ENCODE assay signal across 8 mouse cellular contexts in genomic region chr17:53567346-53568101, GRCm38 (mm10). TPM values are rescaled to one million over a fixed set of nuclear protein-coding genes. Genes with fewer than 3 reads are reported as not detected.
A peak's percentile ranks its signal among the peaks of the same experiment; 100 is the strongest.
DNase-seq lines count a peak whose midpoint lies in the region; ATAC-seq and TF ChIP-seq lines count a peak whose summit lies in the region.

No protein-coding gene starts in this region.

- peaks cover 19% of the 10 kb centered on the region for H3K79me2 ChIP-seq in CH12.LX (replicated peaks; ENCODE audit: control insufficient read depth, extremely low read depth, insufficient read depth, poor library complexity, severe bottlenecking)

- no peak for TF ChIP-seq EP300 in CH12.LX (IDR thresholded peaks at IDR 0.05; ENCODE audit: low read length)

- H3K9me3 ChIP-seq in CH12.LX (replicated peaks; ENCODE audit: low read length), result no peaks in the 10 kb centered on the region

- peak; percentile 20 for DNase-seq in CH12.LX (ENCODE audit: extremely low read depth)
- DNase-seq in heart, postnatal 14 days, result peak; percentile 53 to 64
- no peak for DNase-seq in layer of hippocampus, adult 2 months (ENCODE audit: low spot score in 2 of 2)
- peak; percentile 62 for DNase-seq in lung, postnatal 10 days
- peak; percentile 67 for DNase-seq in retina, embryonic 14.5 days (ENCODE audit: low spot score)
- peak; percentile 77 for DNase-seq in thymus, postnatal 4 days

- TF ChIP-seq CTCF in CH12.LX (conservative IDR thresholded peaks at IDR 0.05 in 1 of 2, IDR thresholded peaks at IDR 0.05 in 1 of 2; ENCODE audit: low read depth in 2 of 2, low read length in 2 of 2), result no peak
- no peak for TF ChIP-seq CTCF in bone marrow macrophage, adult 2 months (IDR thresholded peaks at IDR 0.05; ENCODE audit: low read depth, low read length)
- TF ChIP-seq CTCF in layer of hippocampus, adult 2 months (conservative IDR thresholded peaks at IDR 0.05), result peak; percentile 51

- no peaks in the 10 kb centered on the region for H3K36me3 ChIP-seq in CH12.LX (replicated peaks in 1 of 2; ENCODE audit: control insufficient read depth in 1 of 2, insufficient read depth in 1 of 2, low read length in 1 of 2)

- H3K27me3 ChIP-seq in CH12.LX (replicated peaks), result no peaks in the 10 kb centered on the region

- TF ChIP-seq POLR2A in CH12.LX (IDR thresholded peaks at IDR 0.05; ENCODE audit: low read depth, low read length), result no peak
- TF ChIP-seq POLR2A in bone marrow macrophage, adult 2 months (IDR thresholded peaks at IDR 0.05; ENCODE audit: borderline replicate concordance, low read depth, low read length), result no peak

- TF ChIP-seq RAD21 in CH12.LX (IDR thresholded peaks at IDR 0.05; ENCODE audit: low read depth, low read length), result no peak

- peak overlapping the region; percentile 80 for H3K27ac ChIP-seq in CH12.LX (ENCODE audit: insufficient read depth, low read depth)
- H3K27ac ChIP-seq in bone marrow macrophage, adult 2 months (ENCODE audit: insufficient read depth, low read depth, low read length), result peak overlapping the region; percentile 60
- H3K27ac ChIP-seq in layer of hippocampus, adult 2 months, result peak overlapping the region; percentile 93

- peak overlapping the region; percentile 100 for H3K4me2 ChIP-seq in CH12.LX (ENCODE audit: insufficient read depth, low read depth, poor library complexity, severe bottlenecking)

- in situ Hi-C loops in CH12.LX (cut with MboI; ENCODE audit: low pct_ligation_motif_present, low pct_unique_long_range_greater_than_20kb, low sequenced_read_pairs), result no loop called here

- peaks cover 0 to 24% of the 10 kb centered on the region in 2 experiments; a peak in 2 of 4 replicates for H3K4me1 ChIP-seq in CH12.LX (ENCODE audit: control insufficient read depth in 1 of 2, insufficient read depth in 2 of 2)
- H3K4me1 ChIP-seq in bone marrow macrophage, adult 2 months (ENCODE audit: control insufficient read depth, insufficient read depth, low read length), result peaks cover 21% of the 10 kb centered on the region

- intact Hi-C loops in heart, postnatal 14 days (cut with DNase I), result loop anchor here (2.0 to 5.0 kb wide), 5 partner anchors 15 to 123 kb away; partner anchors contain the start of gene Rab5a

- H3K4me3 ChIP-seq in CH12.LX (replicated peaks in 1 of 3; ENCODE audit: low read depth in 2 of 3, low read length in 2 of 3, poor library complexity in 1 of 3), result peak overlapping the region; percentile 77 to 95 (median 78)
- peak overlapping the region; percentile 93 for H3K4me3 ChIP-seq in bone marrow macrophage, adult 2 months (ENCODE audit: insufficient read depth, low read length)
- H3K4me3 ChIP-seq in layer of hippocampus, adult 2 months, result peak overlapping the region; percentile 66

- peak; percentile 19 for ATAC-seq in erythroblast, adult 5-6 weeks (replicated peaks; ENCODE audit: low FRiP score, poor library complexity, severe bottlenecking)

- peak overlapping the region; percentile 57 for H3K9ac ChIP-seq in CH12.LX (ENCODE audit: insufficient read depth, low read depth)

- dilution Hi-C loops in CH12.LX (cut with MboI; ENCODE audit: extremely low pct_ligation_motif_present, extremely low pct_unique_long_range_greater_than_20kb, low sequenced_read_pairs), result no loop called here

TF ChIP-seq in CH12.LX, 34 proteins besides CTCF, POLR2A, EP300 and RAD21:
- TF ChIP-seq PAX5 (IDR thresholded peaks at IDR 0.05; ENCODE audit: low read length), result no peak
- no peak for TF ChIP-seq POLR2AphosphoS2 (IDR thresholded peaks at IDR 0.05; ENCODE audit: low read depth, low read length)
- TF ChIP-seq NELFE (IDR thresholded peaks at IDR 0.05; ENCODE audit: low read depth, low read length), result no peak
- TF ChIP-seq TCF12 (IDR thresholded peaks at IDR 0.05; ENCODE audit: low read depth, low read length), result no peak
- no peak for TF ChIP-seq JUND (conservative IDR thresholded peaks at IDR 0.05; ENCODE audit: low read depth, low read length)
- no peak for TF ChIP-seq ZNF384 (IDR thresholded peaks at IDR 0.05; ENCODE audit: low read depth, low read length)
- TF ChIP-seq NRF1 (IDR thresholded peaks at IDR 0.05; ENCODE audit: low read depth, low read length), result no peak
- TF ChIP-seq SMC3 (IDR thresholded peaks at IDR 0.05; ENCODE audit: low read depth, low read length), result no peak
- TF ChIP-seq HCFC1 (IDR thresholded peaks at IDR 0.05; ENCODE audit: low read depth, low read length), result no peak
- TF ChIP-seq IRF4 (IDR thresholded peaks at IDR 0.05; ENCODE audit: low read depth, low read length), result peak; percentile 50; the same call in 1 of the 2 replicates
- TF ChIP-seq SIN3A (IDR thresholded peaks at IDR 0.05; ENCODE audit: low read length), result no peak; the same call in 1 of the 2 replicates
- no peak for TF ChIP-seq TBP (conservative IDR thresholded peaks at IDR 0.05; ENCODE audit: low read depth, low read length)
- TF ChIP-seq BHLHE40 (IDR thresholded peaks at IDR 0.05; ENCODE audit: low read depth, low read length), result peak; percentile 39; the same call in 1 of the 2 replicates
- TF ChIP-seq CHD2 (IDR thresholded peaks at IDR 0.05; ENCODE audit: low read length), result peak; percentile 57
- TF ChIP-seq E2F4 (IDR thresholded peaks at IDR 0.05; ENCODE audit: insufficient replicate concordance, low read depth, low read length), result no peak
- TF ChIP-seq RCOR1 (conservative IDR thresholded peaks at IDR 0.05; ENCODE audit: low read depth, low read length), result no peak
- TF ChIP-seq UBTF (IDR thresholded peaks at IDR 0.05; ENCODE audit: low read depth, low read length), result no peak; the same call in 1 of the 2 replicates
- TF ChIP-seq ETS1 (conservative IDR thresholded peaks at IDR 0.05; ENCODE audit: low read depth, low read length), result no peak
- no peak for TF ChIP-seq MYC (IDR thresholded peaks at IDR 0.05; ENCODE audit: low read depth, low read length)
- TF ChIP-seq ZKSCAN1 (IDR thresholded peaks at IDR 0.05; ENCODE audit: borderline replicate concordance, low read depth, low read length), result no peak
- TF ChIP-seq ZC3H11A (IDR thresholded peaks at IDR 0.05; ENCODE audit: low read depth, low read length), result no peak
- TF ChIP-seq MAFK (IDR thresholded peaks at IDR 0.05; ENCODE audit: insufficient replicate concordance, low read length), result no peak
- peak; percentile 64 for TF ChIP-seq ELF1 (IDR thresholded peaks at IDR 0.05; ENCODE audit: low read depth, low read length)
- no peak for TF ChIP-seq KAT2A (IDR thresholded peaks at IDR 0.05; ENCODE audit: insufficient replicate concordance, low read length)
- TF ChIP-seq MAZ (IDR thresholded peaks at IDR 0.05; ENCODE audit: low read depth, low read length), result 0 out of 2 replicates have a peak, but pooled peaks have one; percentile 20
- TF ChIP-seq MEF2A (IDR thresholded peaks at IDR 0.05; ENCODE audit: borderline replicate concordance, low read depth, low read length), result no peak
- TF ChIP-seq USF2 (conservative IDR thresholded peaks at IDR 0.05; ENCODE audit: low read depth, low read length), result no peak
- no peak for TF ChIP-seq MAX (IDR thresholded peaks at IDR 0.05; ENCODE audit: low read length)
- no peak for TF ChIP-seq ZMIZ1 (IDR thresholded peaks at IDR 0.05; ENCODE audit: low read depth, low read length)
- TF ChIP-seq MXI1 (IDR thresholded peaks at IDR 0.05; ENCODE audit: low read depth, low read length), result peak; percentile 49
- TF ChIP-seq GABPA (IDR thresholded peaks at IDR 0.05; ENCODE audit: insufficient replicate concordance, low read depth, low read length), result no peak
- TF ChIP-seq JUN (IDR thresholded peaks at IDR 0.05; ENCODE audit: insufficient read depth, low read depth, low read length), result no peak
- no peak for TF ChIP-seq USF1 (IDR thresholded peaks at IDR 0.05; ENCODE audit: low read depth, low read length)
- no peak for TF ChIP-seq CHD1 (IDR thresholded peaks at IDR 0.05; ENCODE audit: low read depth, low read length)

RNA-seq across cellular contexts. Expression of gene Kat2b, which starts 0.9 kb away (rescaled TPM):
- total RNA-seq in CH12.LX (2012; rRNA removed), result 3.6 and 3.9 TPM in 2 replicates
- 4.6 and 5.0 TPM in 2 replicates for total RNA-seq in CH12.LX (2014; rRNA removed)
- 4.1 and 4.6 TPM in 2 replicates for polyA plus RNA-seq in CH12.LX (2012; ENCODE audit: insufficient read length, low read depth)
- polyA plus RNA-seq in bone marrow macrophage, adult 2 months (2012; ENCODE audit: insufficient read depth, insufficient read length, missing spikeins), result 34.4 and 48.5 TPM in 2 replicates
- total RNA-seq in erythroblast, adult 5-6 weeks (2015; ENCODE audit: low replicate concordance), result 19.0 and 27.9 TPM in 2 replicates
- total RNA-seq in erythroblast, adult 5-6 weeks (2017; ENCODE audit: low replicate concordance), result 30.8 and 42.5 TPM in 2 replicates
- 10 to 100 TPM; 73.5 to 91.5 TPM for total RNA-seq in heart, postnatal 14 days (2021)
- total RNA-seq in layer of hippocampus, adult 2 months (2021), result 10 to 100 TPM; 12.7 to 20.3 TPM

RNA-seq across cellular contexts. Expression of gene Pp2d1, which starts 28.3 kb away (rescaled TPM):
- total RNA-seq in CH12.LX (2012; rRNA removed), result not detected in 2 replicates
- total RNA-seq in CH12.LX (2014; rRNA removed), result not detected in 2 replicates
- not detected in 2 replicates for polyA plus RNA-seq in CH12.LX (2012; ENCODE audit: insufficient read length, low read depth)
- polyA plus RNA-seq in bone marrow macrophage, adult 2 months (2012; ENCODE audit: insufficient read depth, insufficient read length, missing spikeins), result not detected in 2 replicates
- not detected in 2 replicates for total RNA-seq in erythroblast, adult 5-6 weeks (2015; ENCODE audit: low replicate concordance)
- 0.28 TPM in 1 of 2 replicates, not detected in the other for total RNA-seq in erythroblast, adult 5-6 weeks (2017; ENCODE audit: low replicate concordance)
- not detected for total RNA-seq in heart, postnatal 14 days (2021)
- not detected for total RNA-seq in layer of hippocampus, adult 2 months (2021)

Comparison
In these comparisons a context has a peak if more than half of its experiments do, and no peak if none do; other contexts are left out.
1. DNase-seq: peak in CH12.LX (single experiment), heart, postnatal 14 days (2 of 2), lung, postnatal 10 days (single experiment), retina, embryonic 14.5 days (single experiment) and thymus, postnatal 4 days (single experiment); none in layer of hippocampus, adult 2 months (0 of 2).
2. Peak in every context shown above with its lines, with median percentiles within 50 percentile points of each other: H3K27ac ChIP-seq and H3K4me3 ChIP-seq.